Mouse (Mus musculus) Patski (cell line): ENCODE results near the gene Otud7a. TPM values are rescaled to one million over a fixed set of nuclear protein-coding genes. Genes with fewer than 3 reads are reported as not detected.

Source experiments
- ATAC-seq: fragments of 100-300 bp; one replicate; pipeline ENCODE4 v1.8.0; 2021
- CTCF ChIA-PET: fragments of 350-600 bp; sonication (Branson Sonifier 250); formaldehyde crosslinking; loops from one replicate; lab custom pipeline; 2022; ENCODE audit warnings: inconsistent platforms; lab: Charles Lee
- POLR2A ChIA-PET: fragments of 350-600 bp; sonication (Branson Sonifier 250); formaldehyde crosslinking; loops from one replicate; lab custom pipeline; 2022; ENCODE audit warnings: antibody characterized with exemption, inconsistent platforms; lab: Charles Lee
- DNase-seq: peaks from one replicate; pipeline ENCODE4 v3.0.0-alpha.2; 2011; ENCODE audit warnings: low read depth, low spot score
- H3K27me3 ChIP-seq: fragments of 371-371 bp; one replicate; pipeline ENCODE4 v1.5.1; 2021
- CTCF ChIP-seq: fragments of 100-300 bp; IDR thresholded peaks from one replicate; pipeline ENCODE4 v1.5.1; 2021
- in situ Hi-C: fragments of 300-500 bp; cut with MboI; formaldehyde crosslinking; loops from 3 replicates; pipeline ENCODE4 v1.11.1; 2018; ENCODE audit warnings: low pct_unique_long_range_greater_than_20kb, mixed read lengths
- polyA plus RNA-seq: library from polyadenylated mRNA; unstranded; gene quantifications from one replicate; pipeline ENCODE4 v1.2.3, GENCODE M21; 2021

Gene Otud7a
- polyA plus RNA-seq, 1 experiment from 2014 or later: 1.2 TPM

DNA sequence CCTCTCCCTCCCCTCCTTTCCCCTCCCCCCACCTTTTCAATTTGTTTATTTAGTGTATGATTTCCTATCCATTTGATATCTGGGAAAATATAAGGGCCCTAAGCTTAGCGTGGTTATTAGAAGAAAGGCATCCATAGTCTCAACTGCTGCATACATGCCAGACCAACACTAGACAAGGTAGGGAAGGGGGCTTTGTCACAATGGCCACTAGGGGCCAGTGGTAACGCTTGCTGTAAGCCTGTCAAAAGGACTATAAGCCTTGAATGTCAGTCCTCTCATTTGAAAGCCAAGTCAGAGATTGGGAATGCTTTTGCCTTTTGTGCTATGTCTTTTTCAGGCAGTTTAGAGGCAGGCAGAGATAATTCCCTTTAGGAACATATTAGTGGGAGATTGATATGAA lies 59.7 kb downstream of the Otud7a start:
- DNase-seq: no peak
- POLR2A ChIA-PET: no interaction called here
- no peak for TF ChIP-seq CTCF
- in situ Hi-C loops: no loop called here
- H3K27me3 ChIP-seq: no peaks in the 10 kb centered on the region
- CTCF ChIA-PET: interaction anchor here (1.2 kb wide), 1 partner anchor 9 kb away, joined by 4 read pairs; no protein-coding TSS in a partner anchor
- ATAC-seq: no peak

DNA sequence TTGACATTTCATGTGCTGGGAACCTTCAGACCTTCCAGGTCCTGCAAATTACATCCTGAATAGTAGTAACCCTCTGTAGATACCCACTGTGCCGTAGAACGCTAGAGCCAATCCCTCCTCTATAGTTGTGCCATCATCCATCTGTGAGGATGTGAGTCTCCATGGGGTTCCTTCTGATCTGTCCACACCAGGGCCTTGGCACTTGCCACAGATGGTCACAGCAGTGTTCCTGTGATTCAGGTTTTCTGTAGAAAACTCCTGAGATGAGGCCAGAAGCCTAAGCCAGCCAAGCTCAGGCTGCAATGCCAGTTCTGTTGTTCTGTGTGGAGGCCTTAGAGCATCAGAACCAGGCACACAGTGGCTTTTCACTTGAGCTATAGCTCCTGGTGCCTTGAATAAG lies 63.5 kb downstream of the Otud7a start:
- ATAC-seq (no peak), DNase-seq (no peak)
- in situ Hi-C loops: no loop called here
- TF ChIP-seq CTCF: no peak
- no peaks in the 10 kb centered on the region for H3K27me3 ChIP-seq
- ChIA-PET CTCF (no interaction called here), POLR2A (no interaction called here)

DNA sequence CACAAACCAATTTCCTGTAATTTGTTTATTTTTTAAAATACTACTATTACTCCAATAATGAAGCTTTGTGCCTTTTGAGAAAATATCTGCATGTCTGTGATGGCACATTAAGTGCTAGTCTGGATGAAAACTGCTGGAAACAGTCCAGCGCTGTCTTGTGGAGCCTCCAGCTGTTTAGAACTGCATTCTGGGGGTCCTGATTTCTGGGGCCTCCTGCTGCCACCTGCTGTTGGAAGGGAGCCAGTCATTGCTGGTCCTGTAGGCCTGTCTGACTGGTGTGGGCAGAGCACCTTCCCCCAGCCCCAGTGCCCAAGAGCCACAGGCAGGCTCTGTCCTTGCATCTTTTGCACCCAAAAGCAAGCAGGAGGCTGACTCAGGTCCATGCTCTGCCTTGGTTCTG lies 65.3 kb downstream of the Otud7a start:
- CTCF ChIA-PET: no interaction called here
- no peak for TF ChIP-seq CTCF
- no peaks in the 10 kb centered on the region for H3K27me3 ChIP-seq
- DNase-seq (no peak), ATAC-seq (no peak)
- POLR2A ChIA-PET: no interaction called here
- in situ Hi-C loops: no loop called here

DNA sequence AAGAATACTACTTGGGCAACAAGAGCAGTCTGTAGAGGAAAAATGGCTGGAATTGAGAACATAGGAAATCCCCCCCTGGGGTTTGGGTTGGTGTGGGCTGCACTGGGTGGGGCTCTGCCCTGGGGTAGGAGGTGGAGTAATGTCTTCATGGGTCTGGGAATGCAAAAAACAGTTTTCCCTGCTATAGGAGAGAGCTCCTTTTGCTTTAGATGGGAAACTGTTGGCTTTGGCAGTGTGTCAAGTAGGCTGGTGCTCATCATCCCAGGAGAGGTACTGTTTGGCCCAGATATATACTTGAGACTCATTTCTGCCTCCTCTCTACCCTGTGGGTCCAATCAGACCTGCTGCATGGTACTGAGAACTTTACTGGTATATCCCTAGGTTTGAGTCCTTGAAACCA lies 66.9 kb downstream of the Otud7a start:
- in situ Hi-C loops: no loop called here
- no peak for DNase-seq
- CTCF ChIA-PET: no interaction called here
- ATAC-seq: no peak
- no peaks in the 10 kb centered on the region for H3K27me3 ChIP-seq
- POLR2A ChIA-PET: no interaction called here
- TF ChIP-seq CTCF: no peak

DNA sequence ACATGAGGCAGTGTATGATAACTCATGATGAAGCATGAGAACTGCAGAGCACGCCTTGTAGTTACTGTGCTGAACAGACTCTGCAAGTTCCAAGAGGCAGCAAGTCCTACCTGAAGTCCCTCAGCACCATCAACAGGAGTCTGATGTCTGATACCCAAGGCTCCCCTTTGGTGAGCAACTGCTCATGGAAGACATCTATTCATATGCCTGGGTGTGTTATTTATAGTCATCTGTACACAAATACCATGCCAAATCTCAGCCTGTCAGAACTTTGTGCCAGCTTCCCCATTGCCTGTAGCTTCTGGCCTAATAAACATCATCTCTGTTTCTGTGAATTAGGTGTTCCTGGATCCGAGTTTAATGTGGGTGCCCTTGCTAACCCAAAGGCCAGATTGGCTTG lies 68.0 kb downstream of the Otud7a start:
- DNase-seq (no peak), ATAC-seq (no peak)
- in situ Hi-C loops: no loop called here
- TF ChIP-seq CTCF: no peak
- H3K27me3 ChIP-seq: no peaks in the 10 kb centered on the region
- CTCF ChIA-PET: interaction anchor here (1.4 kb wide), 1 partner anchor 8 kb away, joined by 4 read pairs; no protein-coding TSS in a partner anchor
- POLR2A ChIA-PET: interaction anchor here (0.6 kb wide), 1 partner anchor 39 kb away, joined by 3 read pairs; no protein-coding TSS in a partner anchor

DNA sequence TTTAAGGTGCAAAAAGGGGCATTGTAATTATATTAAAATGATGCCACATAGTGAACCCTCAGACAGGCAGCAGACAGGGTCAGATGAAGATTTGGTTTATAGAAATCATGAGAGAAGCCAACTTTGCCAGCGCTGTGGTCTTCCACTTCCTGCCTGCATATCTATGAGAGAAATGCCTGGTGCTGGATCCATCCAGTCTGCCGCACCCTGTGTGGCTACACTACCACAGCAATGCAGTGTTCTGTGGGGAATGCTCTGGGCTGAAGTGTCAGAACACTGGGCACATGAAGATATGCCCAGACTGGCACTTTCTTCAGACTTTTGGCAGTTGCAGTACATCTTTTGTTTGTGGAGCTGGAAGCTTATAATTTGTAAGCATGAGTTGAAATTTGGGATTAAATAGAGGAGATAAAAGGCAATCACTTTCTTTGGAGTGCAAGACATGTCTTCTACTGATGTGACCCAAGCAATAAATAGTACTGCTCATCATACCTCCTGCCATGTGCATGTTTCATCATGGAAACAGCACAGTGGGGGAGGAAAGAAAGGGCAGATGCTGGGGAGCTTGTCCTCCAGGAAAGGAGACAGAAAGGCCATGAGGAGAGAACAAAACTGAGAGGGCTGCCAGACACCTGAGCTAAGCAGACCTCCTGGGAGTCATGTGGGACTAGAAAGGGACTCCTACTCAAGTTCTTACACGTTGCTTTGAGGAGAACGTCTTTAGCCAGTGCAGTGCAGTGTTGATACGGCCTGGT lies 71.8 kb downstream of the Otud7a start:
- no peak for TF ChIP-seq CTCF

DNA sequence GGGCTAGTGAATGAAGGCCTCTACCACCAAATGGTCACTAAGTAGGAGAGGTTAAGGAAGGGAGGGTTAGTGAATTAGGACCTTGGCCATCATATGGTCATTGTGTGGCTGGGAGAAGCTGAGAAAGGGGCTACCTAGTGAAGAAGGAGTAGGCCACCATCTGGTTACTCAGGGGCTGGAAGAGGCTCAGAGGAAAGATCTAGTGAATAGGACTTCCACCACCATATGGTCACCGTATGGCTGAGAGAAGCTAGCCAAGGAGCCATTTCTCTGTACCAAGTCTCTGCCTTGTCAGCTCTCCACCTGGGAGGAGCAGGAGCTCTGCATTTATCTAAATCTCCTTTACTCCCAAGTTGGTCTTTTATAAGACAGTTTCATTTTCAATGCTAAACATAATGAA lies 75.7 kb downstream of the Otud7a start:
- POLR2A ChIA-PET: interaction anchor here (1.1 kb wide), 1 partner anchor 14 kb away, joined by 3 read pairs; no protein-coding TSS in a partner anchor
- CTCF ChIA-PET: no interaction called here
- in situ Hi-C loops: no loop called here
- H3K27me3 ChIP-seq: peaks cover 6% of the 10 kb centered on the region
- no peak for TF ChIP-seq CTCF
- DNase-seq (no peak), ATAC-seq (no peak)

More for the DNA sequence above, 71.8 kb downstream of the Otud7a start:
- POLR2A ChIA-PET: no interaction called here
- CTCF ChIA-PET: interaction anchor here (0.6 kb wide), 1 partner anchor 18 kb away, joined by 3 read pairs; no protein-coding TSS in a partner anchor
- DNase-seq (no peak), ATAC-seq (no peak)
- in situ Hi-C loops: no loop called here
- H3K27me3 ChIP-seq: peaks cover 6% of the 10 kb centered on the region

DNA sequence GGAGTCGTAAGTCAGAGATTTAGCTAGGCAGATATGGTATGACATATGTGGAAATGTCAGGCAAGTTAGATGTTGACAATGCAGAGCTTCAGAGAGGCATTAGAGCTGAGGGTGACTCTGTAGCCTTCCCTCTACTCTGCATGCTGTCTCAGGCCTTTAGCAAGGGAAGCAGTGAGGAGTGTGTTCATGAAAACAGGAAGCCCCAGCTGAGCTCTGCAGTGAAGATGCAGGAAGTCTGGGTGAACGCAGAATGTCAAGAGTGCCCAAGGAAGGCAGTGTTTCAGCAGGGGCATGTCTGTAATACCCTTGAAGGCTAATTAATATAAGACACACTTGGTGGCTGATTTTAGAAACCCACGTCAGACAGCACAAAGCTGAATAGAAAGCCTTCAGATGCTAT lies 77.9 kb downstream of the Otud7a start:
- no peak for TF ChIP-seq CTCF
- POLR2A ChIA-PET: no interaction called here
- ATAC-seq (no peak), DNase-seq (no peak)
- peaks cover 6% of the 10 kb centered on the region for H3K27me3 ChIP-seq
- CTCF ChIA-PET: no interaction called here
- in situ Hi-C loops: no loop called here

DNA sequence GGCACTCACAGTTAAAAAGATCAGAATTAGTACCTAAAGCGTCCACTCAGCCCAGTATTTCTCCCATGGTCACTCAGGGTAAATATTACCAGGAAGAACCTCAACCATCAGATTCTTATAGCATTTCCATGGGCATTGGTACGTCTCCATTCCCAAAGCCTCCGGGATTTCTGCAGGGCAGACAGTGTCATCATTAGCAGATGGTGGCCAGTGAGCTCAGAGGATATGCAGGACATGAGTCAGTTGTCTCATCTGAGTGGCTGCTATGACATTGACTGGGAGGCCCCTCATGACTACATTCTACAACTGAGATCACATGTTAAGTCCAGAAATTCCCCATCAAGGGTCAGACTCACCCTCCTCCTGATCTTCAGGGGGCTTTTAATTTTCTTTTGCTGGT lies 78.5 kb downstream of the Otud7a start:
- in situ Hi-C loops: no loop called here

DNA sequence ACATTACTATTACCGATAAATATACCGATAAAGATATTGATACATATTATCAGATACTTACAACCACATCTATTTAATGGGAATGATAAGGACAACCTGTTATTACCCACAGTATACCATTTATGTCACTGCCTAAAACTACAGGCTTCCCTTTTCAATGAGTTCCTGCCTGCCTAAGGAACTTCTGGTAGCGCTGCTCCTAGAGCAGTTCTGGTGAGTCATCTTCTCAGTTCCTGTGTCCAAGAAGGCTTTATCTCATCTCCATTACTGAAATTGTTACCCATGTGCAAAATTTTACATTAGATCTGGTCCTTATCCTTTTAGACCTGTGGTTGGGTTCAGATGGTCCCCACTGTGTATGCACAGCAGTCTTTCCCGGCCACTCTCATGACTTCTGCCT lies 95.7 kb downstream of the Otud7a start:
- in situ Hi-C loops: no loop called here
- ATAC-seq (no peak), DNase-seq (no peak)
- no peaks in the 10 kb centered on the region for H3K27me3 ChIP-seq
- ChIA-PET CTCF (no interaction called here), POLR2A (no interaction called here)
- TF ChIP-seq CTCF: no peak

More for the DNA sequence above, 78.5 kb downstream of the Otud7a start:
- H3K27me3 ChIP-seq: peaks cover 6% of the 10 kb centered on the region
- TF ChIP-seq CTCF: no peak
- ATAC-seq (no peak), DNase-seq (no peak)
- POLR2A ChIA-PET: interaction anchor here (0.6 kb wide), 1 partner anchor 40 kb away, joined by 3 read pairs; no protein-coding TSS in a partner anchor
- CTCF ChIA-PET: no interaction called here

DNA sequence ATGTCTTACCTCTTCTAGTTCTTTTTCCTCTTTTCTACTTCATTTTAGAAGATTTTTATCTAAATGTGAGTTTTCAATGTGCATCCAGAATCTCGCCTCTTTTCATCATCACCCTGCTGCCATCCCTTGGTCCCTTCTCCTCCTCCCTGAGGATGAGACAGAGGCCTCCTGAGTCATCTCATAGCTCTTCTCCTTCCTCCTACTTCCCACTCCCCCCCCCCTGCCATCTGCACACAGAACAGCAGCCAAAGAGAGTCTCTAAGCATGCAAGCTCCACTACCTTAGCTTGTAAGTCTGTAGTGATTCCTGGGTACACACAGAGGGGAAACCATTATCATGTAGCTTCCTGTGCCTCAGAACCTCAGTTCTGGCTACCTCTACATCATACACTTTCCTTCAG lies 109.9 kb downstream of the Otud7a start:
- DNase-seq (no peak), ATAC-seq (no peak)
- POLR2A ChIA-PET: interaction anchor here (0.6 kb wide), 1 partner anchor 12 kb away, joined by 4 read pairs; no protein-coding TSS in a partner anchor
- TF ChIP-seq CTCF: no peak
- CTCF ChIA-PET: interaction anchor here (1.5 kb wide), 1 partner anchor 29 kb away, joined by 4 read pairs; no protein-coding TSS in a partner anchor
- in situ Hi-C loops: no loop called here
- H3K27me3 ChIP-seq: no peaks in the 10 kb centered on the region
